Mouse (Mus musculus) myocyte (in vitro differentiated cells): ENCODE results near the gene Gm4340. TPM values are rescaled to one million over a fixed set of nuclear protein-coding genes. Genes with fewer than 3 reads are reported as not detected.
"Not testable (repeated sequence)": the region's sequence is repeated elsewhere in the genome, so short reads cannot be mapped to it uniquely, and the experiment has no call there.

Source experiments
- H3K27me3 ChIP-seq: one replicate; pipeline ENCODE4 v1.6.1; 2011; ENCODE audit not compliant: control insufficient read depth, insufficient read depth, insufficient read length
- H3K36me3 ChIP-seq: one replicate; pipeline ENCODE4 v1.6.1; 2011; ENCODE audit not compliant: control insufficient read depth, insufficient read depth
- H3K4me2 ChIP-seq: one replicate; pipeline ENCODE4 v1.6.1; 2011; ENCODE audit warnings: low read depth, control low read depth
- H3K4me3 ChIP-seq: one replicate; pipeline ENCODE4 v1.5.1; 2011; ENCODE audit warnings: mild to moderate bottlenecking, control low read depth, moderate library complexity
- H3K79me2 ChIP-seq: one replicate; pipeline ENCODE4 v1.6.1; 2011; ENCODE audit not compliant: control insufficient read depth, insufficient read depth
- H3ac ChIP-seq: one replicate; pipeline ENCODE4 v1.6.1; 2011; ENCODE audit not compliant: control insufficient read depth, insufficient read length
- CEBPB ChIP-seq: IDR thresholded peaks from 2 replicates; pipeline ENCODE4 v1.6.1; 2011; ENCODE audit warnings: mild to moderate bottlenecking, moderate library complexity; ENCODE audit not compliant: poor library complexity, insufficient read depth, severe bottlenecking
- E2F4 ChIP-seq: IDR thresholded peaks from one replicate; pipeline ENCODE4 v1.6.1; 2011; ENCODE audit warnings: mild to moderate bottlenecking, control low read depth, moderate library complexity; ENCODE audit not compliant: insufficient read depth
- MAX ChIP-seq: IDR thresholded peaks from one replicate; pipeline ENCODE4 v1.6.1; 2011; ENCODE audit warnings: low read depth, mild to moderate bottlenecking, control low read depth
- MYOD1 ChIP-seq, 3 experiments: IDR thresholded peaks; one replicate each; pipeline ENCODE4 v1.6.1; 2011; ENCODE audit warnings: control low read depth in 2 of 3, low read depth in 2 of 3, mild to moderate bottlenecking in 2 of 3, moderate library complexity in 1 of 3; ENCODE audit not compliant: insufficient read length in 2 of 3, control insufficient read depth in 1 of 3
- MYOG ChIP-seq, 3 experiments: IDR thresholded peaks; one replicate each; pipeline ENCODE4 v1.6.1; 2011; ENCODE audit warnings: control low read depth in 2 of 3, low read depth in 2 of 3, mild to moderate bottlenecking in 2 of 3; ENCODE audit not compliant: insufficient read length in 2 of 3, control insufficient read depth in 1 of 3, insufficient read depth in 1 of 3
- POLR2A ChIP-seq: IDR thresholded peaks from one replicate; pipeline ENCODE4 v1.6.1; 2011; ENCODE audit warnings: low read depth, mild to moderate bottlenecking, control low read depth, moderate library complexity; ENCODE audit not compliant: insufficient read length
- POLR2AphosphoS2 ChIP-seq: IDR thresholded peaks from one replicate; pipeline ENCODE4 v1.6.1; 2011; ENCODE audit warnings: low read depth, control low read depth; ENCODE audit not compliant: insufficient read length
- REST ChIP-seq: IDR thresholded peaks from one replicate; pipeline ENCODE4 v1.6.1; 2011; ENCODE audit warnings: mild to moderate bottlenecking, control low read depth, moderate library complexity; ENCODE audit not compliant: insufficient read depth, insufficient read length
- SRF ChIP-seq: IDR thresholded peaks from one replicate; pipeline ENCODE4 v1.6.1; 2011; ENCODE audit warnings: low read depth; ENCODE audit not compliant: control insufficient read depth, insufficient read length
- TCF12 ChIP-seq: IDR thresholded peaks from one replicate; pipeline ENCODE4 v1.6.1; 2011; ENCODE audit warnings: mild to moderate bottlenecking, control low read depth; ENCODE audit not compliant: poor library complexity, insufficient read depth, severe bottlenecking
- TCF3 ChIP-seq: IDR thresholded peaks from one replicate; pipeline ENCODE4 v1.6.1; 2011; ENCODE audit warnings: low read depth, control low read depth; ENCODE audit not compliant: insufficient read length
- USF1 ChIP-seq: IDR thresholded peaks from one replicate; pipeline ENCODE4 v1.6.1; 2011; ENCODE audit warnings: low read depth, mild to moderate bottlenecking, control low read depth, moderate library complexity
- polyA plus RNA-seq: library from polyadenylated mRNA; unstranded; fragments of >200 nt; fragmentation: generic; extraction: Trizol; gene quantifications from one replicate; pipeline ENCODE4 v1.2.1, GENCODE M21; 2012; ENCODE audit warnings: missing spikeins

Gene Gm4340
- polyA plus RNA-seq, result not detected

- not testable (repeated sequence) for H3K79me2 ChIP-seq, H3ac ChIP-seq, H3K27me3 ChIP-seq, H3K4me2 ChIP-seq, H3K36me3 ChIP-seq, H3K4me3 ChIP-seq
Observed at GRCm38 (mm10) chr10:104193742-104194141, at the start of gene Gm4340. TSS of gene Gm4340 (plus strand) at chr10:104194042.

- not testable (repeated sequence) for H3K4me3 ChIP-seq, H3K36me3 ChIP-seq, H3K79me2 ChIP-seq, H3ac ChIP-seq, H3K4me2 ChIP-seq, H3K27me3 ChIP-seq
Observed at GRCm38 (mm10) chr10:104151197-104151596, 42.6 kb upstream of the Gm4340 start, which contains the start of gene Gm6763. TSS of gene Gm6763 (plus strand) at chr10:104151497.

GRCm38 (mm10) chr10:104159706-104160105 lies 34.1 kb upstream of the Gm4340 start, which contains the start of gene Gm8764:
TSS of gene Gm8764 (plus strand) at chr10:104160006.
- H3K36me3 ChIP-seq, H3K27me3 ChIP-seq, H3ac ChIP-seq, H3K4me2 ChIP-seq, H3K4me3 ChIP-seq, H3K79me2 ChIP-seq: not testable (repeated sequence)

GRCm38 (mm10) chr10:104168215-104168614 lies 25.6 kb upstream of the Gm4340 start, which contains the start of gene Gm21304:
TSS of gene Gm21304 (plus strand) at chr10:104168515.
- H3K4me3 ChIP-seq, H3K27me3 ChIP-seq, H3K4me2 ChIP-seq, H3K36me3 ChIP-seq, H3K79me2 ChIP-seq, H3ac ChIP-seq: not testable (repeated sequence)

- H3K79me2 ChIP-seq, H3K4me3 ChIP-seq, H3K4me2 ChIP-seq, H3ac ChIP-seq, H3K36me3 ChIP-seq, H3K27me3 ChIP-seq: not testable (repeated sequence)
Observed at GRCm38 (mm10) chr10:104176724-104177123, 17.1 kb upstream of the Gm4340 start, which contains the start of gene Gm21312. TSS of gene Gm21312 (plus strand) at chr10:104177024.

GRCm38 (mm10) chr10:104185233-104185632 lies 8.6 kb upstream of the Gm4340 start, which contains the start of gene Gm20765:
TSS of gene Gm20765 (plus strand) at chr10:104185533.
- H3K36me3 ChIP-seq, H3K4me3 ChIP-seq, H3K79me2 ChIP-seq, H3ac ChIP-seq, H3K4me2 ChIP-seq, H3K27me3 ChIP-seq: not testable (repeated sequence)

- no peaks in the 10 kb centered on the region for H3K27me3 ChIP-seq
- no peaks in the 10 kb centered on the region for H3K79me2 ChIP-seq
- H3K4me2 ChIP-seq, result no peak overlapping the region
- H3K36me3 ChIP-seq, result no peaks in the 10 kb centered on the region
- no peak overlapping the region for H3ac ChIP-seq
- no peak overlapping the region for H3K4me3 ChIP-seq
- TF ChIP-seq E2F4, result no peak
- no peak for TF ChIP-seq CEBPB
- no peak for TF ChIP-seq SRF
- TF ChIP-seq TCF3, result no peak
- TF ChIP-seq POLR2A, result no peak
- no peak for TF ChIP-seq TCF12
- no peak for TF ChIP-seq MYOG (IDR thresholded peaks at IDR 0.05; ENCODE audit: control insufficient read depth in 1 of 3, insufficient read depth in 1 of 3, insufficient read length in 2 of 3, low read depth in 2 of 3)
- no peak for TF ChIP-seq MAX
- TF ChIP-seq REST, result no peak
- TF ChIP-seq MYOD1 (IDR thresholded peaks at IDR 0.05; ENCODE audit: control insufficient read depth in 1 of 3, insufficient read length in 2 of 3, low read depth in 2 of 3), result no peak
- no peak for TF ChIP-seq POLR2AphosphoS2
- TF ChIP-seq USF1, result no peak
Observed at GRCm38 (mm10) chr10:104209655-104210054, 15.8 kb downstream of the Gm4340 start.
